Mouse (Mus musculus) splenic B cell, adult 2 months (primary cell): ENCODE data around the gene Grhl3.

ENCODE experiments used
- DNase-seq: peaks from one replicate; pipeline ENCODE4 v3.0.0-alpha.2; 2011; ENCODE audit warnings: low read depth, low spot score
- H3K27me3 ChIP-seq: 2 replicates; pipeline ENCODE4 v1.6.1; 2012; ENCODE audit warnings: mild to moderate bottlenecking, low read length, moderate library complexity, mixed read lengths; ENCODE audit not compliant: control insufficient read depth, poor library complexity, insufficient read depth, severe bottlenecking
- H3K36me3 ChIP-seq: 2 replicates; pipeline ENCODE4 v1.6.1; 2012; ENCODE audit warnings: mild to moderate bottlenecking, low read length, moderate library complexity, mixed read lengths; ENCODE audit not compliant: control insufficient read depth, poor library complexity, insufficient read depth, severe bottlenecking

The Grhl3 gene

GRCm38 (mm10) chr4:135498136-135498535 lies 75.3 kb downstream of the Grhl3 start:
- DNase-seq: no peak
- Histone ChIP-seq H3K36me3 (no peaks in the 10 kb centered on the region), H3K27me3 (no peaks in the 10 kb centered on the region; the same call in 1 of the 2 replicates)

- Histone ChIP-seq H3K27me3 (no peaks in the 10 kb centered on the region; the same call in 1 of the 2 replicates), H3K36me3 (no peaks in the 10 kb centered on the region; the same call in 1 of the 2 replicates)
- no peak for DNase-seq
These were observed 77.6 kb downstream of the Grhl3 start for GRCm38 (mm10) chr4:135495810-135496209.

- Histone ChIP-seq H3K36me3 (peaks cover 3% of the 10 kb centered on the region; the same call in 1 of the 2 replicates), H3K27me3 (no peaks in the 10 kb centered on the region; the same call in 1 of the 2 replicates)
- DNase-seq: no peak
These were observed 78.0 kb downstream of the Grhl3 start for GRCm38 (mm10) chr4:135495397-135495791.

- peak; percentile 96 for DNase-seq
- H3K36me3 ChIP-seq: peaks cover 3% of the 10 kb centered on the region; the same call in 1 of the 2 replicates
- no peaks in the 10 kb centered on the region; the same call in 1 of the 2 replicates for H3K27me3 ChIP-seq
These were observed 78.7 kb downstream of the Grhl3 start, which contains the start of the genes Stpg1 and Nipal3 for GRCm38 (mm10) chr4:135494521-135495396. Gene Stpg1 (plus strand): TSS chr4:135494790. Gene Nipal3 (minus strand): TSS chr4:135495038.

GRCm38 (mm10) chr4:135493691-135494520 lies 79.5 kb downstream of the Grhl3 start:
- Histone ChIP-seq H3K36me3 (peaks cover 3% of the 10 kb centered on the region; the same call in 1 of the 2 replicates), H3K27me3 (no peaks in the 10 kb centered on the region; the same call in 1 of the 2 replicates)
- DNase-seq: peak; percentile 51

GRCm38 (mm10) chr4:135493271-135493670 lies 80.2 kb downstream of the Grhl3 start:
- Histone ChIP-seq H3K27me3 (no peaks in the 10 kb centered on the region; the same call in 1 of the 2 replicates), H3K36me3 (peaks cover 3% of the 10 kb centered on the region; the same call in 1 of the 2 replicates)
- DNase-seq: peak; percentile 31
